Mouse (Mus musculus) left cerebral cortex, adult 11 months (tissue): ENCODE results near the gene Skint4.

Source experiments
- DNase-seq: peaks from one replicate; pipeline ENCODE4 v3.0.0; 2022; ENCODE audit warnings: low spot score

Gene Skint4

GRCm38 (mm10) chr4:112071716-112072115 lies at the start of gene Skint4:
Gene Skint4 (plus strand): TSS chr4:112072016.
- no peak for DNase-seq
